Mouse (Mus musculus): ENCODE results near the gene Olfr1283. TPM values are rescaled to one million over a fixed set of nuclear protein-coding genes. Genes with fewer than 3 reads are reported as not detected.
"Not testable (repeated sequence)": the region's sequence is repeated elsewhere in the genome, so short reads cannot be mapped to it uniquely, and the experiment has no call there.

Gene Olfr1283
- not detected for total RNA-seq (2021)
- long read RNA-seq, experiment 1 = 0 reads
- long read RNA-seq, experiment 2 = 0 reads

DNA sequence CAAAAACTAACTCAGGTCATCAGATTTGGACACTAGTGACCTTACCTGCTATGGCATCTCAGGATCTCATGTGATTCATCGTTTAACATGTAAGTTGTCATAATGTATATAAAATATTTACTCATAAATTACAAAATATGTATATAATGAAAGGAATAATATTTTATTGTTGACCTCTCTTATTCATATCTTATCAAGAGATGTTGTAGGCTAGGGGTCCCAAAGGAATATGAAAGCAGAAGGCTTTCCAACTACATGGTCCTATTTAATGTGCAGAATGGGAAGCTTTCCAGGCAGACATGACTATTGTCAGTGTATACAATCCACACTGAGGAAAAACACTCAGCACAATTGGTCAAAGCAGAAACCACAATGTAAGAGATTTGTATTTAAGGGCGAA is at the start of gene Olfr1283:
Olfr1283 (plus strand) TSS at position 301 of the 400 bp plus-strand sequence.
- intact Hi-C loops (cut with DNase I) = no loop called here
- no peak for DNase-seq

DNA sequence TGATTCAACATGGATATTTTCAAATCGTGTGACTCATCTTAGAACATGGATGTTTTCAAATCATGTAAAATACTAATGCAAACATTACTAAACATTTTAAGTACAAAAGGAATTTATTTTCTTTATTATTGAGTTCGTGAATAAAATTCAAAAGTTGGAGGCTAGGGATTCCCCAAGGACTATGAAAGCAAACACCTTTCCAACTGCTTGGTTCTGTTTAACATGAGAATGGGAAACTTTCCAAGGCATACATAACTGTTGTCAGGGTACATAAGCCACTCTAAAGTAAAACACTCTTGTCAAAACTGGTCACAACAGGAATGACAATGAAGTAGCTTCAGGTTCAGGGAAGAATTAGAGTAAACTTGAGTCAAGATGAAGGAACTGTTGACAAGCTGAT is 40.4 kb upstream of the Olfr1283 start, which contains the start of gene Olfr1281:
Olfr1281 (plus strand) TSS at position 301 of the 400 bp plus-strand sequence.
- no peak for DNase-seq
- intact Hi-C loops (cut with DNase I) = no loop called here

DNA sequence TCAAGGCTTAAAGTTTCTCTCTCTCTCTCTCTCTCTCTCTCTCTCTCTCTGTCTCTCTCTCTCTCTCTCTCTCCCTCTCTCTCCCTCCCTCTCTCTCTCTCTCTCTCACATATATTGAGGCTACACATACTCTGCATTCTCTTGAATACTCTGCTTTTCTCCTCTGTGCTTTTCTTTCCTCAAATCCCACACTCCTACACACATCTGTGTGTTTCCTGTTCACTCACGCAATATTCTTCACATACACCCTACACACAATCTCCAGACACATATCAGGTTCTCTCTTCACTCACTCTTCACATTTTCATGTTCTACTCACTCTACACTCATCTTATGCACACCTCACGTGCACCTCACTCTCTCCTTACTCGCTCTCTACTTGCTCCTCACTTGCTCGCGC is 32.9 kb upstream of the Olfr1283 start:
- intact Hi-C loops (cut with DNase I) = not testable (repeated sequence)

DNA sequence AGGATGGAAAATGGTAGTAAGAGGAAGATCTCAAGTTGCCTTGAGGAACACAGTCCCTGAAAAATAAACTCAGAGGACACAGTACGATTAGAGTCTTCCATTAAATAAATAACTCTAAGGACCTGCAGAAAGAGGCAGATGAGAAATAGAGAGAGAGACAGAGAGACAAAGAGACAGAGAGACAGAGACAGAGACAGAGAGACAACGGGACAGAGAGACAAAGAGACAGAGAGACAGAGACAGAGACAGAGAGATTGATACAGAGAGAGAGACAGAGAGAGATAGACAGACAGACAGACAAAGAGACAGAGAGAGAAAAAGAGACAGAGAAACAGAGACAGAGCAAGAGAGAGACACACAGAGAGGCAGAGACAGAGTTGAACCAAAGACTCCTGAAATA is 30.6 kb upstream of the Olfr1283 start, which contains the start of gene Olfr1282:
Olfr1282 (minus strand) TSS at position 101 of the 400 bp plus-strand sequence.
- DNase-seq = no peak
- intact Hi-C loops (cut with DNase I) = no loop called here

More for the DNA sequence above, 32.9 kb upstream of the Olfr1283 start:
- DNase-seq = not testable (repeated sequence)

DNA sequence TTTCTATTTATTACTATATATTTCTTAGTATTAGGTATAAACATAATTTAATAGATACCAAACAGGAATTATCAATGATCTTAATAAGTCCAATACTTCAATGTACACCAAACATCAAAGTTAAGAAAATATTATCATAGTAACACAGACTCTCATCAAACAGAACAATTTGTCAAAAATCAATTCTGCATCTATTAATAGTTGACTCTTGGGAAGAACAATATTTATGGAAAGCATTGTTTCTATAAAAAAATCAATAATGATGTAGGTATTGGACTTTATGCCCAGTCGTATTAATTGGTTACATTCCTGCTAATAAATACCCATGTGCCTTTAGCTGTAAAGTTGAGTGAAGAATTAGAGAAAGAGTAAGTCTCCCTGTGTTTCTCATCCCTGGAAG is 8.6 kb downstream of the Olfr1283 start, which contains the start of gene Olfr1284:
Olfr1284 (plus strand) TSS at position 301 of the 400 bp plus-strand sequence.
- intact Hi-C loops (cut with DNase I) = no loop called here
- no peak for DNase-seq

Other genes starting within 250 kb of the Olfr1283 start
- not detected for gene Gm15130, start 213.9 kb upstream of the Olfr1283 start, total RNA-seq (2021)
- not detected for gene 4930430A15Rik, start 137.2 kb upstream of the Olfr1283 start, total RNA-seq (2021)
- not detected for gene Olfr1275, start 131.5 kb upstream of the Olfr1283 start, total RNA-seq (2021)
- gene Olfr1276, start 112.3 kb upstream of the Olfr1283 start, total RNA-seq (2021) = not detected
- gene Olfr1277, start 92.7 kb upstream of the Olfr1283 start, total RNA-seq (2021) = not detected
- not detected for gene Olfr1278, start 76.7 kb upstream of the Olfr1283 start, total RNA-seq (2021)
- gene Olfr1279, start 66.2 kb upstream of the Olfr1283 start, total RNA-seq (2021) = not detected
- gene Olfr1280, start 52.8 kb upstream of the Olfr1283 start, total RNA-seq (2021) = not detected
- gene Olfr1281, start 40.3 kb upstream of the Olfr1283 start, total RNA-seq (2021) = not detected
- gene Olfr1282, start 30.7 kb upstream of the Olfr1283 start, total RNA-seq (2021) = not detected
- not detected for gene Olfr1284, start 8.7 kb downstream of the Olfr1283 start, total RNA-seq (2021)
- gene Olfr1286, start 56.3 kb downstream of the Olfr1283 start, total RNA-seq (2021) = not detected
- not detected for gene Olfr1287, start 82.4 kb downstream of the Olfr1283 start, total RNA-seq (2021)
- not detected for gene Olfr1288, start 107.3 kb downstream of the Olfr1283 start, total RNA-seq (2021)
- gene Olfr1289, start 114.0 kb downstream of the Olfr1283 start, total RNA-seq (2021) = not detected
- gene Olfr1290, start 127.0 kb downstream of the Olfr1283 start, total RNA-seq (2021) = not detected
- gene Olfr1291-ps1, start 130.4 kb downstream of the Olfr1283 start, total RNA-seq (2021) = not detected
- not detected for gene Olfr1293-ps, start 158.4 kb downstream of the Olfr1283 start, total RNA-seq (2021)
- gene Olfr1294, start 173.5 kb downstream of the Olfr1283 start, total RNA-seq (2021) = not detected
- not detected for gene Olfr1295, start 202.9 kb downstream of the Olfr1283 start, total RNA-seq (2021)

Data from gastrocnemius, postnatal 36 days (tissue).